Mouse (Mus musculus): ENCODE measurements around the gene Klf4. TPM values are rescaled to one million over a fixed set of nuclear protein-coding genes. Genes with fewer than 3 reads are reported as not detected.

Klf4 gene
- 25.9 TPM for polyA plus RNA-seq (2017; shearing (Covaris generic))

GRCm38 (mm10) chr4:55532407-55533195, at the start of gene Klf4:
TSS of gene Klf4 (minus strand) at chr4:55532466.

Other genes with a start within 250 kb of the Klf4 start
- gene Rad23b, start 182.4 kb downstream of the Klf4 start, polyA plus RNA-seq (2017; shearing (Covaris generic)), result 69.4 TPM